Comparison of ENCODE assay signal across 9 mouse cellular contexts in genomic region chr16:29915346-29915745, GRCm38 (mm10).
DNase-seq lines count a peak whose midpoint lies in the region; ATAC-seq and TF ChIP-seq lines count a peak whose summit lies in the region.
"Had no signal": no experiment of that assay in that cellular context is flagged by ENCODE, and none has a peak within 500 bp of the region (broad histone marks: within the 10 kb centered on the region; RNA-seq: fewer than 3 reads in every experiment).

No protein-coding gene starts in this region.

- no peaks in the 10 kb centered on the region for H3K36me3 ChIP-seq in forebrain, postnatal 0 days (ENCODE audit: insufficient read depth)
- no peaks in the 10 kb centered on the region for H3K36me3 ChIP-seq in forebrain, embryonic 12.5 days (replicated peaks)
- H3K36me3 ChIP-seq in myocyte (ENCODE audit: control insufficient read depth, insufficient read depth): no peaks in the 10 kb centered on the region

- no peak overlapping the region for H3K9ac ChIP-seq in forebrain, postnatal 0 days
- no peak overlapping the region for H3K9ac ChIP-seq in forebrain, embryonic 12.5 days

- no peaks in the 10 kb centered on the region for H3K27me3 ChIP-seq in forebrain, postnatal 0 days (ENCODE audit: insufficient read depth, low read length)
- peaks cover 8% of the 10 kb centered on the region; the same call in 1 of the 2 replicates for H3K27me3 ChIP-seq in forebrain, embryonic 12.5 days
- no peaks in the 10 kb centered on the region for H3K27me3 ChIP-seq in myocyte (ENCODE audit: control insufficient read depth, insufficient read depth, insufficient read length)

- H3K4me3 ChIP-seq in forebrain, postnatal 0 days (ENCODE audit: low read depth, low read length): no peak overlapping the region
- H3K4me3 ChIP-seq in forebrain, embryonic 12.5 days (replicated peaks): no peak overlapping the region
- H3K4me3 ChIP-seq in myocyte: no peak overlapping the region

- 48% methylated on average over 11 of the region's 11 CpGs for WGBS in forebrain, postnatal 0 days
- WGBS in forebrain, embryonic 12.5 days: 64% methylated on average over 11 of the region's 11 CpGs

- ATAC-seq in forebrain, postnatal 0 days: peak; percentile 58
- no peak for ATAC-seq in forebrain, embryonic 12.5 days (ENCODE audit: low FRiP score)

- no peak for TF ChIP-seq CTCF in forebrain, postnatal 0 days (IDR thresholded peaks at IDR 0.05; ENCODE audit: low read depth)

- no peak overlapping the region for H3ac ChIP-seq in myocyte (ENCODE audit: control insufficient read depth, insufficient read length)

- intact Hi-C loops in heart, postnatal 36 days (cut with DNase I): loop anchor here (2.0 kb wide), 2 partner anchors 25 to 33 kb away; no protein-coding TSS in a partner anchor

- H3K27ac ChIP-seq in forebrain, postnatal 0 days (ENCODE audit: low read depth, low read length): no peak overlapping the region
- no peak overlapping the region for H3K27ac ChIP-seq in forebrain, embryonic 12.5 days
- H3K27ac ChIP-seq: kidney, postnatal 0 days had no signal

- no peak for TF ChIP-seq POLR2A in myocyte (IDR thresholded peaks at IDR 0.05; ENCODE audit: insufficient read length, low read depth)

- H3K4me2 ChIP-seq in forebrain, postnatal 0 days (ENCODE audit: low read depth): no peak overlapping the region
- no peak overlapping the region for H3K4me2 ChIP-seq in forebrain, embryonic 12.5 days
- H3K4me2 ChIP-seq in myocyte (ENCODE audit: low read depth): peak overlapping the region; percentile 60

- H3K79me2 ChIP-seq in myocyte (ENCODE audit: control insufficient read depth, insufficient read depth): no peaks in the 10 kb centered on the region

- no peaks in the 10 kb centered on the region for H3K4me1 ChIP-seq in forebrain, postnatal 0 days (ENCODE audit: insufficient read depth)
- H3K4me1 ChIP-seq in forebrain, embryonic 12.5 days: peaks cover 7% of the 10 kb centered on the region; the same call in 1 of the 2 replicates

- peak; percentile 35 for DNase-seq in forebrain, postnatal 0 days
- DNase-seq in cerebellum, adult 9-10 months: peak; percentile 22
- peak; percentile 84 to 88 for DNase-seq in heart, postnatal 36 days
- peak; percentile 27 to 54 for DNase-seq in layer of hippocampus, postnatal 36 days
- peak; percentile 72 for DNase-seq in urinary bladder, adult 2 months (ENCODE audit: low spot score)
- no peak for DNase-seq in thymus, postnatal 36 days

- no peaks in the 10 kb centered on the region for H3K9me3 ChIP-seq in forebrain, postnatal 0 days (ENCODE audit: low read length)
- 0 out of 2 replicates have a peak, but pooled peaks cover 7% of the 10 kb centered on the region for H3K9me3 ChIP-seq in forebrain, embryonic 12.5 days

TF ChIP-seq in myocyte, 11 proteins besides CTCF, POLR2A, EP300 and RAD21:
- TF ChIP-seq MYOG (IDR thresholded peaks at IDR 0.05; ENCODE audit: control insufficient read depth in 1 of 3, insufficient read depth in 1 of 3, insufficient read length in 2 of 3, low read depth in 2 of 3) (peak in 1 of 3 experiments; percentile 74), MAX (IDR thresholded peaks at IDR 0.05; ENCODE audit: low read depth) (no peak), USF1 (IDR thresholded peaks at IDR 0.05; ENCODE audit: low read depth) (no peak), POLR2AphosphoS2 (IDR thresholded peaks at IDR 0.05; ENCODE audit: insufficient read length, low read depth) (no peak), E2F4 (IDR thresholded peaks at IDR 0.05; ENCODE audit: insufficient read depth) (no peak), SRF (IDR thresholded peaks at IDR 0.05; ENCODE audit: control insufficient read depth, insufficient read length, low read depth) (no peak), TCF3 (IDR thresholded peaks at IDR 0.05; ENCODE audit: insufficient read length, low read depth) (peak; percentile 3), TCF12 (IDR thresholded peaks at IDR 0.05; ENCODE audit: insufficient read depth, poor library complexity, severe bottlenecking) (peak; percentile 38), REST (IDR thresholded peaks at IDR 0.05; ENCODE audit: insufficient read depth, insufficient read length) (no peak), MYOD1 (IDR thresholded peaks at IDR 0.05; ENCODE audit: control insufficient read depth in 1 of 3, insufficient read length in 2 of 3, low read depth in 2 of 3) (peak in 2 of 3 experiments; percentile 45 to 79), CEBPB (IDR thresholded peaks at IDR 0.05; ENCODE audit: insufficient read depth, poor library complexity, severe bottlenecking) (no peak)
TF ChIP-seq in myocyte: peak in this region for 4.

Comparison
In these comparisons a context has a peak if more than half of its experiments do, and no peak if none do; other contexts are left out.
1. DNase-seq: peak in forebrain, postnatal 0 days (single experiment), cerebellum, adult 9-10 months (single experiment), heart, postnatal 36 days (2 of 2), layer of hippocampus, postnatal 36 days (2 of 2) and urinary bladder, adult 2 months (single experiment); none in thymus, postnatal 36 days (0 of 2).